Mouse (Mus musculus) heart, postnatal 0 days (tissue): ENCODE measurements around the gene Prrg2. TPM values are rescaled to one million over a fixed set of nuclear protein-coding genes. Genes with fewer than 3 reads are reported as not detected.

Experiments used
- ATAC-seq: fragments of 200-750 bp; cut with Nextera tagmentation; 2 replicates; pipeline ENCODE4 v1.8.0; 2017; ENCODE audit warnings: low read depth, moderate number of reproducible peaks, moderate library complexity; ENCODE audit not compliant: insufficient read depth
- DNase-seq: peaks from one replicate; pipeline ENCODE4 v3.0.0-alpha.2; 2016; ENCODE audit warnings: low spot score
- H3K27ac ChIP-seq: fragments of 300-500 bp; sonication (generic); 2 replicates; pipeline ENCODE4 v1.5.1; 2014; ENCODE audit warnings: low read depth, mild to moderate bottlenecking
- H3K27me3 ChIP-seq: fragments of 300-500 bp; sonication (generic); 2 replicates; pipeline ENCODE4 v1.6.1; 2014; ENCODE audit warnings: low read length, mixed read lengths; ENCODE audit not compliant: control insufficient read depth, insufficient read depth
- H3K36me3 ChIP-seq: fragments of 300-500 bp; sonication (generic); replicated peaks from 2 replicates; pipeline ENCODE4 v1.6.1; 2014; ENCODE audit warnings: low read length, mixed read lengths; ENCODE audit not compliant: control insufficient read depth, insufficient read depth
- H3K4me1 ChIP-seq: fragments of 300-500 bp; sonication (generic); 2 replicates; pipeline ENCODE4 v1.6.1; 2014; ENCODE audit warnings: antibody characterized with exemption; ENCODE audit not compliant: control insufficient read depth, insufficient read depth
- H3K4me2 ChIP-seq: fragments of 300-500 bp; sonication (generic); 2 replicates; pipeline ENCODE4 v1.6.1; 2014; ENCODE audit warnings: low read depth, mild to moderate bottlenecking, low read length, moderate library complexity
- H3K4me3 ChIP-seq: fragments of 300-500 bp; sonication (generic); 2 replicates; pipeline ENCODE4 v1.5.1; 2014; ENCODE audit warnings: low read depth, low read length
- H3K9ac ChIP-seq: fragments of 300-500 bp; sonication (generic); replicated peaks from 2 replicates; pipeline ENCODE4 v1.6.1; 2014; ENCODE audit warnings: low read depth, low read length, mixed read lengths
- H3K9me3 ChIP-seq: fragments of 300-500 bp; sonication (generic); replicated peaks from 2 replicates; pipeline ENCODE4 v1.6.1; 2016; ENCODE audit warnings: low read length; ENCODE audit not compliant: control insufficient read depth
- CTCF ChIP-seq: IDR thresholded peaks from 2 replicates; pipeline ENCODE4 v1.5.1; 2016; ENCODE audit warnings: antibody characterized with exemption, control low read depth, low read depth
- EP300 ChIP-seq: IDR thresholded peaks from 2 replicates; pipeline ENCODE4 v1.6.1; 2016; ENCODE audit warnings: antibody characterized with exemption, low read depth
- WGBS: fragments of 180-500 bp; shearing (Covaris S2); extraction: QIAGEN DNeasy Blood & Tissue Kit; methylation state at CpG from one replicate; pipeline ENCODE4 v1.1.7; 2014; 5-methylcytosine and 5-hydroxymethylcytosine counted together
- polyA plus RNA-seq: library from polyadenylated mRNA; unstranded; fragments of >200 nt; fragmentation: Nextera tagmentation; extraction: Ambion mirVana; gene quantifications from 2 replicates; pipeline ENCODE4 v1.2.1, GENCODE M21; 2015
- total RNA-seq: library from RNA; depleted of rRNA; stranded (reverse); fragments of >200 nt; gene quantifications from 2 replicates; pipeline ENCODE4 v1.2.3, GENCODE M21; 2014; ENCODE audit warnings: low replicate concordance

Prrg2 gene
- total and polyA plus RNA-seq, 2 experiments from 2014 or later: 13.3 to 22.0 TPM

DNA sequence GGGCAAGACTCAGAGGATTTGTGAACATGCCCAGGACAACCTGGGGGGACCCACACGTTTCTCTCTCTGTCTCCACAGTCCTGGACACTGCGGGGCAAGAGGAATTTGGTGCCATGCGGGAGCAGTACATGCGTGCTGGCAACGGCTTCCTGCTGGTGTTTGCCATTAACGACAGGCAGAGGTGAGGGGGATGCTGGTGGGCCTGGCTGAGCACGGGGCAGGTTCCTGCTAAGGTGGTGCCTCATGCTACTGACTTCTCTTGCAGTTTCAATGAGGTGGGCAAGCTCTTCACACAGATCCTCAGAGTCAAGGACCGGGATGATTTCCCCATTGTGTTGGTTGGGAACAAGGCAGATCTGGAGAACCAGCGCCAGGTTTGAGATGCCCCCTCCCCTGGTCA, 42.3 kb downstream of the Prrg2 start:
- Histone ChIP-seq H3K9ac (no peak overlapping the region), H3K36me3 (peaks cover 16% of the 10 kb centered on the region), H3K9me3 (no peaks in the 10 kb centered on the region), H3K27ac (0 out of 2 replicates have a peak overlapping the region, but pooled peaks have one; percentile 100), H3K4me3 (no peak overlapping the region), H3K4me2 (no peak overlapping the region), H3K4me1 (no peaks in the 10 kb centered on the region), H3K27me3 (no peaks in the 10 kb centered on the region)
- no peak for ATAC-seq
- no peak for TF ChIP-seq EP300
- no peak for TF ChIP-seq CTCF
- 72% methylated on average over 9 of the region's 9 CpGs for WGBS
- no peak for DNase-seq

DNA sequence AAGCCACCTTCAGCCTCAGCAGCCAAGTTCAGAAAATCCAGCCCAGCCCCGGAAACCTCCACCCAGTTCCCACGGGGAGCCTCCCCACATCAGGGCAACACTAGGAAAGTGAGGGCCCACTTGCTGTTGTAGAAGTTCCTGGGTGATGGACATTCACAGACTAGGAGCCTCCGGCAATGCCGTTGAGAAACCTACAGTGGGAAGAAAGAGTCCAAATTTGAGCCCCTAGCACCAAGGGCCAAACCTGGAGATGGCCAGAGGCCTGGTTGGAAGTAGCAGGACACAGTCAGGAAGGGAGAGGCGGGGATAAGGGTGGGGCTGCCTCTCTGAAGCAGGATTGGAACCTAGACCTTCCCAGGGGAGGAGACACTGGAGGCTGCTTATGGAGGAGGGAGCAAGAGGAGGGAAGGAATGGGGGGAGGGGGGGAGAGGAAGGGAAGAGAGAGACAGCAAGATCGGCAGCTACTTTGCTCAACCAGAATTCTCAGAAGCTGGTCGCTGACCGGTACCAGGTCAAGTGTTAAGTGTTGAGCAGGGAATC, 43.4 kb downstream of the Prrg2 start:
- H3K27me3 ChIP-seq: no peaks in the 10 kb centered on the region
- peak; percentile 79 for DNase-seq
- peaks cover 16% of the 10 kb centered on the region for H3K36me3 ChIP-seq
- no peak for ATAC-seq
- WGBS: 26% methylated on average over 8 of the region's 8 CpGs
- H3K9me3 ChIP-seq: no peaks in the 10 kb centered on the region
- TF ChIP-seq CTCF (no peak), EP300 (no peak)
- H3K4me3 ChIP-seq: peak overlapping the region; percentile 95
- peak overlapping the region; percentile 84 for H3K9ac ChIP-seq
- H3K27ac ChIP-seq: peak overlapping the region; percentile 100
- peaks cover 9% of the 10 kb centered on the region for H3K4me1 ChIP-seq
- H3K4me2 ChIP-seq: peak overlapping the region; percentile 85

DNA sequence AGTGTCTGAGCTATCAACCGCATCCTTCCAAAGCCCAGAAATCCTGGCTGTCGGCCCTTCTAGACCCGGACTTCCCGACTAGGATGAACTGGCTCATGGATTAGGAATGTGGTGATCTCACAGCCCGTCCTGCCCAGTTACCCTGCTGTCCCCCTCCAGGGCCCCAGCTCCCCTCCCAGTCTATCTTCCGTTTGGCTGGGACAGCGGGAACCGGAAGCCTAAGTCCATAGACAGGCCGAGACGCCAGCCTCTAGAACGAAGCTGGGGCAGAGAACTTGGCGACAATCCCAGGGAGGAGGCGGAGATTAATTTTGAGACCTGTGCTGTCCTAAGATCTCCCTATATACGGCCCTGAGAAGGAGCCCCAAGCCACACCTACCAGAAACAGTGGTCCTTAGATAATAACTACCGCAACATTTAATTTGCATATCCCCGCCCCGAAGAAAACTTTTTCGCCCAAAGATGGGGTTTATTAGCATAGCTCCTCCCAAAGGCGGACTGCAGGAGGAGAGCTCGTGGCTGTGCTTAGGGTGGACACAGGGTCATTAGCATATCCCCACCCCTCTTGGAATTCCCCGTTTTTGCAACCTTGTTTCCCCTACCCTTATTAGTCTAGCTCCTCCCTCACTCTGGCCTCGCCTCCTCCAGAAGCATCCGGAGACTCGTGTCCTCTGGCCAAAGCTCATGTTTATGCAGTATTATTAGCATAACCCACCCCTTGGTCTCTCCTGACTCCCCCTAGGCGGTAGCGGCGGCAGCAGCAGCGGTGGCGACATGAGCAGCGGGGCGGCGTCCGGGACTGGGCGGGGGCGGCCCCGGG, 45.0 kb downstream of the Prrg2 start, which contains the start of gene Rras:
Rras (plus strand) TSS at position 720 of the 820 bp plus-strand sequence.
- H3K4me2 ChIP-seq: peak within 1 kb of the TSS; percentile 85
- peaks cover 26% of the 10 kb centered on the region for H3K36me3 ChIP-seq
- peaks cover 9% of the 10 kb centered on the region for H3K4me1 ChIP-seq
- TF ChIP-seq EP300 (peak; percentile 88), CTCF (no peak)
- ATAC-seq (peak; percentile 86), DNase-seq (peak; percentile 100)
- H3K9ac ChIP-seq: peak within 1 kb of the TSS; percentile 84
- peak within 1 kb of the TSS; percentile 95 for H3K4me3 ChIP-seq
- no peaks in the 10 kb centered on the region for H3K27me3 ChIP-seq
- H3K9me3 ChIP-seq: no peaks in the 10 kb centered on the region
- WGBS: under 1% methylated on average over 36 of the region's 36 CpGs
- H3K27ac ChIP-seq: peak within 1 kb of the TSS; percentile 100

DNA sequence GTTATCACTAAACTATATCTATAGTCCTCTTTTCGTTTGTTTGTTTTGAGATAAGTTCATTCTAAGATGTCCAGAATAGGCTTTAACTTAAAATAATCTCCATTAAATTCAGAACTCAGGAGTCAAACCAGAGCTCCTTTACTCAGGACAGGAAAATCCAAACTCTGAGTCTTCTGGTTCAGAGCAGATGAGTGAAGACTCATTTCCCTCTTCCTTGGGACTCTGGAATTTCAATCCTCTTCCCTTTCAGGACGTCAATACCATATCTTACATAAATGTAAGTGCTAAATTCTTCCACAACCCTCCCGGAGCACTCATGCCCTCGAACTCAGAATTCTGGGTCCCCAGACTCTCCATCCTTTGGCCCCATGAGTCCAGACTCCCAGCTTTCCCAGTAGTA, 45.7 kb downstream of the Prrg2 start:
- WGBS: 0% methylated on average over 4 of the region's 4 CpGs
- H3K4me2 ChIP-seq: peak overlapping the region; percentile 85
- H3K27ac ChIP-seq: peak overlapping the region; percentile 100
- peaks cover 33% of the 10 kb centered on the region for H3K36me3 ChIP-seq
- no peaks in the 10 kb centered on the region for H3K27me3 ChIP-seq
- TF ChIP-seq CTCF (no peak), EP300 (no peak)
- peaks cover 9% of the 10 kb centered on the region for H3K4me1 ChIP-seq
- ATAC-seq (no peak), DNase-seq (no peak)
- peak overlapping the region; percentile 95 for H3K4me3 ChIP-seq
- peak overlapping the region; percentile 84 for H3K9ac ChIP-seq
- H3K9me3 ChIP-seq: no peaks in the 10 kb centered on the region

DNA sequence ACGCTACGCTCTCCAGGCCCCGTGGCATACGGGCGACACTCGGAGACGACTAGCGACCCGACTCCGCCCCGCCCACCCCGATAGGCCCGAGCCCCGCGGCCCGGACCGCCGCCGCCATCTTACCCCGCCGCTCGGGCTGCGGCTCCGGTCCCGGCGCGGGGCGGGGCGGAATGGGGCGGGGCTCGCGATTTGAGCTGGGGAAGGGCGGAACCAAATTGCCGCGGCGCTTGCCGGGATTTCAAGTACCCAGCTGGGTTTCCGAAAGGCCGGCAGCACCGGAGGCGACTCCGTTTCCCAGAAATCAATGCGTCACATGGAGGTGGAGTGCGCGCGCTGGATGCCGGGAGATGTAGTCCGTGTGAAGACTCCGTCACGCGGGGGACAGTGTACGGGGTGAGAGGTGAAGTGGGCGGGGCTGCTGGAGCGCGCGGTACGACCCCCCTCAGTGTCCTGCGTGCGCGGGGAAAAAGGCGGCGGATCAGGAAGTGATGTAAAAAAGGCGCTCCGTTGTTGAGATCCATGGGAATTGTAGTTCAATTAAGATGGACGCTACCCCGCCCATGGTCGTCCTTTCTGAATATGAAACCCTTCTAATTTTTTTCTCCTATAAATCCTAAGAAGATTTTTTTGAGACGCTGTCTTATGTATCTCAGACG, 46.4 kb downstream of the Prrg2 start, which contains the start of gene Scaf1:
Scaf1 (minus strand) TSS at position 407 of the 656 bp plus-strand sequence.
- ATAC-seq: peak; percentile 81
- Histone ChIP-seq H3K27ac (peak within 1 kb of the TSS; percentile 100), H3K27me3 (no peaks in the 10 kb centered on the region), H3K4me3 (peak within 1 kb of the TSS; percentile 95), H3K9ac (peak within 1 kb of the TSS; percentile 96), H3K4me1 (peaks cover 9% of the 10 kb centered on the region), H3K36me3 (peaks cover 34% of the 10 kb centered on the region), H3K9me3 (no peaks in the 10 kb centered on the region), H3K4me2 (peak within 1 kb of the TSS; percentile 85)
- DNase-seq: peak; percentile 100
- no peak for TF ChIP-seq CTCF
- peak; percentile 59; the same call in 1 of the 2 replicates for TF ChIP-seq EP300
- under 1% methylated on average over 68 of the region's 69 CpGs for WGBS
